Mouse (Mus musculus): ENCODE measurements around the gene Skp2.
"Not testable (repeated sequence)": the region's sequence is repeated elsewhere in the genome, so short reads cannot be mapped to it uniquely, and the experiment has no call there.

DNA sequence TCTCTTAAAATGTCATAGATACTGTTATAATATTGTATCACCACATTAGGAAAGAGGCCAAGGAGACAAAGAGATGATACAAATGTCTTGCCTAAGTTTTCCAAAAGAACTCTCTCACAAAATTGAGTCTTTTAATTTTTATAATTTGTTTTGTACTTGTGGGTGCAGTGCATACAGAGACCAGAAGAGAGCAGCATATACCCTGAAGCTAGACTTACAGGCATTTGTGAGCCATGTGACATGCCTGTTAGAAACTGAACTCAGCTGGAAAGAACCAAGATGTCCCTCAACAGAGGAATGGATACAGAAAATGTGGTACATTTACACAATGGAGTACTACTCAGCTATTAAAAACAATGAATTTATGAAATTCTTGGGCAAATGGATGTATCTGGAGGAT, 37.5 kb upstream of the Skp2 start:
- TF ChIP-seq CTCF (conservative IDR thresholded peaks at IDR 0.05; ENCODE audit: insufficient read depth, insufficient read length, low read depth, low read length); POLR2A (IDR thresholded peaks at IDR 0.05; ENCODE audit: low read depth, low read length): not testable (repeated sequence)

All from kidney, adult 2 months (tissue).